Mouse (Mus musculus): ENCODE results near the gene Hmx2. TPM values are rescaled to one million over a fixed set of nuclear protein-coding genes. Genes with fewer than 3 reads are reported as not detected.

Gene Hmx2
- polyA plus RNA-seq, 1 experiment from 2014 or later: 0.76 TPM

DNA sequence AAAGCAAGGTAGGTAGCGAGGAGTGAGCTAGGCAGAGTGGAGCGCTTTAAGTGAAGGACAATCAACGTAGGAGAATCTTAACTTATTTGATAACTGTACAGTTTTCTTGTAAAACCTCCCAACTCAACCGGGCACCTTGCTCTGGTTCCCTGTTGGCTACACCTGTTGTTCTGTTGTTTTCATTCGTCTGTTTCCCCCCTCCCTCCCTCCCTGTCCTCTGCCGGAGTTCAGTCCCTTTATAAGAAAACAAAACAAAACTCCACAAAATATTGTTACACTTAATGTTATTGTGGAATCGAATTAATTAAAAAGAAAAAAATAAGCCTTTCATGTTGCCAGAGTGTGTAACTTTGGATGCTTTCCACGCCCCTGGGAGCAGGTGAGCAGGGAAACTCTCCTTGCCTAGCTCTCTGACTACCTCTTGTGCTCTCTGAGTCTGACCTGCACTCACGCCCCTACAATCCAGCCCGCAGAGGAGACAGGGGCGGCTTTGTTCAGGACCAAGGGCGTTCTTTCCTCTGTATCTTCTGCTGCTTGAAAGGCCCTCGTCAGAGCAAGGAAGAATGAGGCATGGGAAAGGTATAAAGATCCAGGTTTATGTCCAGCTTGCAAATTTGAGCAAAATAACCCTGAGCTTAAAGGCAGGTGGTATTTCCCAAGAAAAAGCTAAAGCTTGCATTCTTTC lies 2.7 kb upstream of the Hmx2 start:
- no peak for ATAC-seq (ENCODE audit: insufficient read depth, low FRiP score)
- 1% methylated on average over 13 of the region's 13 CpGs for WGBS

DNA sequence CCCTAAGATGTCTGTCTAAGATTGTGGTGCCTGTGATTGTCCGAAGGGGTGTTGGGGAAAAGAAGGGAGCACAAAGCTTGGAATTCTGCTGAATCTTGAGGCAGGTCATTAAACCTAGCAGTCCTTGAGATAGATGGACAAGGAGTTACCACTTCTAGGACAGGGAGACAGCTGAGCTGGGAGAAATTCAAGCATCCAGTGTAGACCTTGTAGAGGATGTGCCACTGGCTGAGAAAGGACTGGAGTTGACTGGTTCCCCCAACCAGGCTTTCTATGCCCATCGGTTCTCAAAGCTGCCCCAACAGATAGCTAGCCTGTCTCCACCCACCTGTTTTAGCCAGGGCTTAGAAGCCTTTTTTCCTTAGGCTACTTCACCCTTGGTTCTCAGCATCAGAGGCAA lies 2.1 kb upstream of the Hmx2 start:
- no peak for ATAC-seq (ENCODE audit: insufficient read depth, low FRiP score)

More for the DNA sequence above, 2.7 kb upstream of the Hmx2 start:
- no peak overlapping the region for H3K4me3 ChIP-seq (replicated peaks; ENCODE audit: low read length)
- H3K4me1 ChIP-seq (ENCODE audit: control insufficient read depth, insufficient read depth, low read length): peaks cover 23% of the 10 kb centered on the region
- H3K27ac ChIP-seq (ENCODE audit: low read length): no peak overlapping the region
- no peaks in the 10 kb centered on the region for H3K36me3 ChIP-seq (ENCODE audit: control insufficient read depth, insufficient read depth, low read length)
- no peak overlapping the region for H3K9ac ChIP-seq (ENCODE audit: low read length)
- H3K27me3 ChIP-seq (ENCODE audit: control insufficient read depth, insufficient read depth, low read length): peaks cover 95% of the 10 kb centered on the region
- H3K4me2 ChIP-seq (ENCODE audit: low read depth, low read length): no peak overlapping the region
- H3K9me3 ChIP-seq (replicated peaks; ENCODE audit: control insufficient read depth, low read length): no peaks in the 10 kb centered on the region

DNA sequence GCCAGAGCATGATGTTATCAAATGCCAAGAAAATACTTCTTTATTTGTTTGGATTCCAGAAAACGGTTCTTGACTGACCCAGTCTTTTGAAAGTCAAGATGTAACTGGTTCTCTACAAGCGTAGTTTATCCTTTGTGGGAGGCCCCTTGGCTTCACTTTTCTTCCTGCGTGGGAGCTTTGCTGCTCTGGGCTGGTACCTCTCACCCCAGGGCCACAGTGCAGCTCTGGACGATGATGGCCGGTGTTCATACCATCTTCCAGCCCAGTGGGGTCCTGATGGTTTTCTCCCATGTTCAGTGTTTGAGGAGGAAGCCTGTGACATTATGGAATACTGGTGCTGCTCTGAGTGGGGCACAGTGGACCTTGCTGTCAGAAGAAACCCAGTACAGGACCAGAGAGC lies 1.1 kb upstream of the Hmx2 start:
- no peak overlapping the region for H3K4me2 ChIP-seq (ENCODE audit: low read depth, low read length)
- no peak overlapping the region for H3K27ac ChIP-seq (ENCODE audit: low read length)
- no peak overlapping the region for H3K9ac ChIP-seq (ENCODE audit: low read length)
- peaks cover 95% of the 10 kb centered on the region for H3K27me3 ChIP-seq (ENCODE audit: control insufficient read depth, insufficient read depth, low read length)
- no peaks in the 10 kb centered on the region for H3K9me3 ChIP-seq (replicated peaks; ENCODE audit: control insufficient read depth, low read length)
- ATAC-seq (ENCODE audit: insufficient read depth, low FRiP score): no peak
- WGBS: 2% methylated on average over 5 of the region's 5 CpGs
- H3K36me3 ChIP-seq (ENCODE audit: control insufficient read depth, insufficient read depth, low read length): no peaks in the 10 kb centered on the region
- H3K4me3 ChIP-seq (replicated peaks; ENCODE audit: low read length): no peak overlapping the region
- H3K4me1 ChIP-seq (ENCODE audit: control insufficient read depth, insufficient read depth, low read length): peaks cover 17% of the 10 kb centered on the region

More for the DNA sequence above, 2.1 kb upstream of the Hmx2 start:
- WGBS: 12% methylated on average over 2 of the region's 2 CpGs
- Histone ChIP-seq H3K4me2 (ENCODE audit: low read depth, low read length) (no peak overlapping the region), H3K4me3 (replicated peaks; ENCODE audit: low read length) (no peak overlapping the region), H3K27ac (ENCODE audit: low read length) (no peak overlapping the region), H3K9ac (ENCODE audit: low read length) (no peak overlapping the region), H3K36me3 (ENCODE audit: control insufficient read depth, insufficient read depth, low read length) (no peaks in the 10 kb centered on the region), H3K9me3 (replicated peaks; ENCODE audit: control insufficient read depth, low read length) (no peaks in the 10 kb centered on the region), H3K4me1 (ENCODE audit: control insufficient read depth, insufficient read depth, low read length) (peaks cover 23% of the 10 kb centered on the region), H3K27me3 (ENCODE audit: control insufficient read depth, insufficient read depth, low read length) (peaks cover 95% of the 10 kb centered on the region)

DNA sequence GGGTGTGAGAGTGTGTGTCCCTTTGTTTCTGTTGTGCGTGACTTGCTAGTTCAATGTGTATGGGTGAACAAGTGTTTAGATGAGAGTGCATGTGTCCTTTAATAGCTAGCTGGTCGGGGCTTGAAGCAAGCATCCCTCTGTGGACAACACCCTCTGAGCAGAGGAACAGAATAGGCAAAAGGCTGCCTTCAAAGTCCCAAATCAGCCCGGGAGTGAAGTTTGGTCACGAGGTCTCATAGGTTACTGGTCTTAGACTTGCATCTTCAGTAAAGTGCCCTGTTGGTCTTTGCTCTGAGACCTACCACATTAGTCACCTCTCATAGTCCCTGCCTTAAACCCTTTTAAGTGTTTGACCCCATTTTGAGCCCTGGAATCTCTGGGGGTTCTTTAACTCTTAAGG lies 2.9 kb downstream of the Hmx2 start:
- H3K9me3 ChIP-seq (replicated peaks; ENCODE audit: control insufficient read depth, low read length): no peaks in the 10 kb centered on the region
- no peak overlapping the region for H3K4me3 ChIP-seq (replicated peaks; ENCODE audit: low read length)
- peaks cover 14% of the 10 kb centered on the region for H3K4me1 ChIP-seq (ENCODE audit: control insufficient read depth, insufficient read depth, low read length)
- H3K36me3 ChIP-seq (ENCODE audit: control insufficient read depth, insufficient read depth, low read length): no peaks in the 10 kb centered on the region
- H3K9ac ChIP-seq (ENCODE audit: low read length): no peak overlapping the region
- 2% methylated on average over 4 of the region's 4 CpGs for WGBS
- no peak overlapping the region for H3K4me2 ChIP-seq (ENCODE audit: low read depth, low read length)
- ATAC-seq (ENCODE audit: insufficient read depth, low FRiP score): no peak
- H3K27ac ChIP-seq (ENCODE audit: low read length): no peak overlapping the region
- peaks cover 93% of the 10 kb centered on the region for H3K27me3 ChIP-seq (ENCODE audit: control insufficient read depth, insufficient read depth, low read length)

DNA sequence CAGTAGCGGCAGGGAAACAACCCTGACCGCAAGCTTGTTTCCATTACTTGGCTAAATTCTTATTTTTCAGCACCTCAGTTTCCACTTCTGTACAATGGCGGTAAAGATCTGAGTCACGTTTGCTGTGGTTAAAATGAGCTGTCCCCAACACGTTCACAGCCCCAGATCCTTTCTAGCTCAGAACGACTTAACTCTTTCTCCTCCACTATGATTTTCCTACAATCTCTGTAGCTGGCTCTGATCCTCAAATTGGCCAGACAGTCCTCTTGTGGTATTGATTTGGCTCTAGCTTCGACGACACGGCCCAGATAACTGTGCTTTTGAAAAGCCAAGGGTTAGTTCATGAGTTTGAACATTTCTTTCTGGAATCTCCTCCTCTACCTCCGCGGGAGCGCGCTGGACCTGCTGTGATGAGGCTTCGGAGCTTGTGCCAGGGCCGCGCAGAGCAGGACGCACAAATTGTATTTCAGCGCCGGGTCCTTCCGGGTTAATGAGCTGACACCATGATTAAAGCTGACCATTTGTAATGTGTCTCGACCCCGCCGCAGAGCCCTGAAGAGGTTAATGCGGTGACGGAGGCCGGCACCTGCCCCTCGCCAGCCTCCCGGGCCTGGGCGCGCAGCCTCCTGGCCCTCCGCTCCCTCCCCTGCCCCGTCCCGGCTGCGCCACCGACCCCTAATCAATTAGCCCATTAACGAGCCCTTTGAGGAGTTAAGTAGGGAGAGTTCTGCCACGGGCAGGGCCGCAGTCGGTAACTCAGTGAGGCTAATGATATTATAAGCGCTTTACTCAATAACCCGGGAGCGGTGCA lies 3.6 kb downstream of the Hmx2 start:
- ATAC-seq (ENCODE audit: insufficient read depth, low FRiP score): no peak
- H3K4me2 ChIP-seq (ENCODE audit: low read depth, low read length): no peak overlapping the region
- no peak overlapping the region for H3K4me3 ChIP-seq (replicated peaks; ENCODE audit: low read length)
- H3K27me3 ChIP-seq (ENCODE audit: control insufficient read depth, insufficient read depth, low read length): peaks cover 90% of the 10 kb centered on the region
- H3K36me3 ChIP-seq (ENCODE audit: control insufficient read depth, insufficient read depth, low read length): no peaks in the 10 kb centered on the region
- WGBS: 2% methylated on average over 42 of the region's 42 CpGs
- no peak overlapping the region for H3K27ac ChIP-seq (ENCODE audit: low read length)
- H3K9me3 ChIP-seq (replicated peaks; ENCODE audit: control insufficient read depth, low read length): no peaks in the 10 kb centered on the region
- no peak overlapping the region for H3K9ac ChIP-seq (ENCODE audit: low read length)
- peaks cover 14% of the 10 kb centered on the region for H3K4me1 ChIP-seq (ENCODE audit: control insufficient read depth, insufficient read depth, low read length)

DNA sequence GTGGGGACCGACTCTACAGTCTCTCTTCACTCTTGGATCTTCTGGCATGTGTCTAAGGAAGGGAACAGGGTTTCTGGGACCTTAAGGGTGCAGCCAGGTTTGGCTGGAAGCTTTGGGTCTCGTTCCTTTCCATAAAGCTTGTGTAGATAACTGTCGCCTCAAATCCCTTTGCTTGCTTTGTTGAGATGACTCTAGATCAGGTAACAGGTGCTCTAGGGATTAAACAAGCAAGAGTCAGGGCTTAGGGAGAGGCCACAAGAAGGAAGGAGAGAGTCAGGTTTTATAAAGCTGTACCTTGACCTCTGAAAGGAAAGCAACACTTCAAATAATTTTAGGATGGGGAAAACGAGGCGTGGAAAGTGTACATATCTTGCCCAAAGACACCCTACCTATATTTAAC lies 4.2 kb downstream of the Hmx2 start:
- no peaks in the 10 kb centered on the region for H3K9me3 ChIP-seq (replicated peaks; ENCODE audit: control insufficient read depth, low read length)
- H3K9ac ChIP-seq (ENCODE audit: low read length): no peak overlapping the region
- no peak for ATAC-seq (ENCODE audit: insufficient read depth, low FRiP score)
- H3K4me1 ChIP-seq (ENCODE audit: control insufficient read depth, insufficient read depth, low read length): peaks cover 14% of the 10 kb centered on the region
- H3K36me3 ChIP-seq (ENCODE audit: control insufficient read depth, insufficient read depth, low read length): no peaks in the 10 kb centered on the region
- 1% methylated on average over 5 of the region's 5 CpGs for WGBS
- peaks cover 90% of the 10 kb centered on the region for H3K27me3 ChIP-seq (ENCODE audit: control insufficient read depth, insufficient read depth, low read length)
- no peak overlapping the region for H3K27ac ChIP-seq (ENCODE audit: low read length)
- no peak overlapping the region for H3K4me2 ChIP-seq (ENCODE audit: low read depth, low read length)
- no peak overlapping the region for H3K4me3 ChIP-seq (replicated peaks; ENCODE audit: low read length)

DNA sequence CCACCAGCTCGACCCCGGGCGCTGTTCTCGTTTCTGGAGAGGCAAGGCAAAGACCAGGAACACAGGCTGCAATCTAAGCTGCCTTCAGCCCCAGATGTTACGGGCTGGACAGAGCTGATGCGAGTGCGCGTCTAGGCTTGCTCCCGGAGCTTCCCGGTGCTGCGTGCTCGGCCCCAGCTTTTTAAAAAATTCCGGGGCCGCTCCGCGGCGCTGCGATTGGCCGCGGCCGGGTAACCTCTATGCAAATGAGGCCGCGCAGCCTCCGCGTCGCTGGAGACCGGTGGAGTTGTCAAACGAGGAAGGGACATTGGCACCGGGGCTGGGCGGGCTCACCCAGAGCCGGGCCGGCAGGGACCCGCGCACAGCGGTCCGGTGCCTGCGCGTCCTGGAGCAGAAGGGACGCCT lies 5.2 kb downstream of the Hmx2 start:
- Histone ChIP-seq H3K27ac (ENCODE audit: low read length) (no peak overlapping the region), H3K9ac (ENCODE audit: low read length) (peak overlapping the region; percentile 21; the same call in 1 of the 2 replicates), H3K4me2 (ENCODE audit: low read depth, low read length) (peak overlapping the region; percentile 52), H3K9me3 (replicated peaks; ENCODE audit: control insufficient read depth, low read length) (no peaks in the 10 kb centered on the region), H3K4me1 (ENCODE audit: control insufficient read depth, insufficient read depth, low read length) (peaks cover 14% of the 10 kb centered on the region), H3K27me3 (ENCODE audit: control insufficient read depth, insufficient read depth, low read length) (peaks cover 86% of the 10 kb centered on the region), H3K36me3 (ENCODE audit: control insufficient read depth, insufficient read depth, low read length) (no peaks in the 10 kb centered on the region), H3K4me3 (replicated peaks; ENCODE audit: low read length) (peak overlapping the region; percentile 38)
- under 1% methylated on average over 39 of the region's 39 CpGs for WGBS
- ATAC-seq (ENCODE audit: insufficient read depth, low FRiP score): peak; percentile 54; the same call in 1 of the 2 replicates

DNA sequence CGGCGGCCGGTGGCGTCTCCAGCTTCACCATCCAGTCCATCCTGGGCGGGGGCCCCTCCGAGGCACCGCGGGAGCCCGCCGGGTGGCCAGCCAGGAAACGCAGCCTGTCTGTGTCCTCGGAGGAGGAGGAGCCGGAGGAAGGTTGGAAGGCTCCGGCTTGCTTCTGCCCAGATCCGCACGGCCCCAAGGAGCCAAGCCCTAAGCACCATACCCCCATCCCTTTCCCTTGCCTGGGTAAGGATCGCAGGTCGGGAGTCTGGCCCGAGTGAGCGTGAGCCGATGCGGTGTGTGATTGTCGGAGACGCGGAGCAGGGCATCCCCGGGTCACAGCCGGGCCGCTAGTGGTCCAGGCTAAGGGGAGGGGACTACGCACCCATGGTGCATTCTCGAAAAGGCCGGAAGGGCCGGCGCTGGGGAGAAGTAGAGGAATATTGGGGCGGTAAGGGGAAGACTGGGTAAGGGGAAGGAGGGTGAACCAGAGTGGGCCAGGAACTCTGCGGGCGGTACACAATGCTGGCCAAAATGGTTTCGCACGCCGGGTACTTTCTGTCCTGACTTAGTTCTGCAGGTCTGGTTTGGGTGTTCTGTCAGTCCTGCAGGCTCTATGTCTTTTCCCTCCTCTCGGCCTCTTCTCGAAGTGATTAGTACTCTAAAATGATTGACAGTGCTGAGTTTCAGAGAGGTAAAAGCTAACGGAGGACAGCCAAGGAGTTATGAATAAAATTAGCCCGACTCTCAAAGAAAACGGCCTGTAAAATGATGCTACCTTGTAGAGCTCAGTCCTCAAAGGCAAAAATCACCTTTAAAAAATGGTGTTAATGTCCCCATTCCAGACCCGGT lies 6.0 kb downstream of the Hmx2 start:
- H3K27me3 ChIP-seq (ENCODE audit: control insufficient read depth, insufficient read depth, low read length): peaks cover 79% of the 10 kb centered on the region
- H3K36me3 ChIP-seq (ENCODE audit: control insufficient read depth, insufficient read depth, low read length): no peaks in the 10 kb centered on the region
- 1% methylated on average over 45 of the region's 45 CpGs for WGBS
- H3K27ac ChIP-seq (ENCODE audit: low read length): no peak overlapping the region
- no peaks in the 10 kb centered on the region for H3K9me3 ChIP-seq (replicated peaks; ENCODE audit: control insufficient read depth, low read length)
- H3K4me1 ChIP-seq (ENCODE audit: control insufficient read depth, insufficient read depth, low read length): peaks cover 14% of the 10 kb centered on the region
- H3K4me2 ChIP-seq (ENCODE audit: low read depth, low read length): peak overlapping the region; percentile 52
- H3K9ac ChIP-seq (ENCODE audit: low read length): peak overlapping the region; percentile 21; the same call in 1 of the 2 replicates
- peak overlapping the region; percentile 38 for H3K4me3 ChIP-seq (replicated peaks; ENCODE audit: low read length)
- no peak for ATAC-seq (ENCODE audit: insufficient read depth, low FRiP score)
